Mouse (Mus musculus): ENCODE data around the gene Srcin1. TPM values are rescaled to one million over a fixed set of nuclear protein-coding genes. Genes with fewer than 3 reads are reported as not detected.

Srcin1 gene
- polyA plus RNA-seq, 1 experiment from 2014 or later = not detected

- peaks cover 18% of the 10 kb centered on the region for H3K4me1 ChIP-seq (replicated peaks)
- no peak for ATAC-seq (ENCODE audit: insufficient read depth)
- H3K4me3 ChIP-seq (replicated peaks) = no peak overlapping the region
- H3K9ac ChIP-seq = no peak overlapping the region
- no peak overlapping the region for H3K27ac ChIP-seq (replicated peaks)
- peaks cover 77% of the 10 kb centered on the region for H3K27me3 ChIP-seq
- H3K9me3 ChIP-seq (replicated peaks) = no peaks in the 10 kb centered on the region
- 25% methylated on average over 2 of the region's 2 CpGs for WGBS (ENCODE audit: insufficient replicate concordance)
- H3K4me2 ChIP-seq = no peak overlapping the region
- H3K36me3 ChIP-seq (replicated peaks) = no peaks in the 10 kb centered on the region
Observed at GRCm38 (mm10) chr11:97578286-97578685, 2.3 kb upstream of the Srcin1 start.

DNA sequence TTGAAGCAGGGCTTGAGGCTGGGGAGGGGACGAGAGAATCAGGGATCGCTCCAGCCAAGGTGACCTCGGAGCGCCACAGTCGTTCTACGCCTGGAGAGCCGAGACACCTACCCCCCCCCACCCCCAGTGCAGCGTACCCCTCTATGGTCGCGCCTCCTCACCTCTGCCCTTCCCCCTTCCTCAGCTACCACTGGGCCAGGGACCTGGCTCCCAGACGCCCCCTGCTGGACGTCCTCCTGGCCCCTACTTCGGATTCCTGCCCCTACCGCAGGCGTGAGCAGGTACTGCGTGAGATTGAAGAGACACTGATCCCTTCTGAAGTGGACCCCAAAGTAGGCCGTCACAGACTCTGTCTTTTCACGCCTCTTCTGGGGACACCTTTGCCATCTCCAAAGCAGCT, 348 bp downstream of the Srcin1 start:
- Histone ChIP-seq H3K4me1 (replicated peaks) (peaks cover 18% of the 10 kb centered on the region), H3K27ac (replicated peaks) (no peak overlapping the region), H3K27me3 (peaks cover 97% of the 10 kb centered on the region), H3K4me3 (replicated peaks) (peak overlapping the region; percentile 54), H3K9me3 (replicated peaks) (no peaks in the 10 kb centered on the region), H3K9ac (no peak overlapping the region), H3K36me3 (replicated peaks) (no peaks in the 10 kb centered on the region), H3K4me2 (peak overlapping the region; percentile 79)
- ATAC-seq (ENCODE audit: insufficient read depth) = no peak
- 0% methylated on average over 18 of the region's 18 CpGs for WGBS (ENCODE audit: insufficient replicate concordance)

GRCm38 (mm10) chr11:97575075-97575474, 911 bp downstream of the Srcin1 start:
- ATAC-seq (ENCODE audit: insufficient read depth) = no peak
- Histone ChIP-seq H3K36me3 (replicated peaks) (no peaks in the 10 kb centered on the region), H3K27ac (replicated peaks) (no peak overlapping the region), H3K27me3 (peaks cover 98% of the 10 kb centered on the region), H3K4me2 (peak overlapping the region; percentile 79), H3K4me1 (replicated peaks) (peaks cover 18% of the 10 kb centered on the region), H3K9me3 (replicated peaks) (no peaks in the 10 kb centered on the region), H3K9ac (no peak overlapping the region; the same call in 1 of the 2 replicates), H3K4me3 (replicated peaks) (peak overlapping the region; percentile 54)
- WGBS (ENCODE audit: insufficient replicate concordance) = under 1% methylated on average over 58 of the region's 62 CpGs

GRCm38 (mm10) chr11:97574551-97575051, 1.4 kb downstream of the Srcin1 start:
- Histone ChIP-seq H3K4me3 (replicated peaks) (peak overlapping the region; percentile 54), H3K36me3 (replicated peaks) (no peaks in the 10 kb centered on the region), H3K27ac (replicated peaks) (no peak overlapping the region), H3K27me3 (peaks cover 99% of the 10 kb centered on the region), H3K4me1 (replicated peaks) (peaks cover 18% of the 10 kb centered on the region), H3K9ac (no peak overlapping the region), H3K9me3 (replicated peaks) (no peaks in the 10 kb centered on the region), H3K4me2 (peak overlapping the region; percentile 79)
- no peak for ATAC-seq (ENCODE audit: insufficient read depth)
- WGBS (ENCODE audit: insufficient replicate concordance) = 1% methylated on average over 43 of the region's 43 CpGs

DNA sequence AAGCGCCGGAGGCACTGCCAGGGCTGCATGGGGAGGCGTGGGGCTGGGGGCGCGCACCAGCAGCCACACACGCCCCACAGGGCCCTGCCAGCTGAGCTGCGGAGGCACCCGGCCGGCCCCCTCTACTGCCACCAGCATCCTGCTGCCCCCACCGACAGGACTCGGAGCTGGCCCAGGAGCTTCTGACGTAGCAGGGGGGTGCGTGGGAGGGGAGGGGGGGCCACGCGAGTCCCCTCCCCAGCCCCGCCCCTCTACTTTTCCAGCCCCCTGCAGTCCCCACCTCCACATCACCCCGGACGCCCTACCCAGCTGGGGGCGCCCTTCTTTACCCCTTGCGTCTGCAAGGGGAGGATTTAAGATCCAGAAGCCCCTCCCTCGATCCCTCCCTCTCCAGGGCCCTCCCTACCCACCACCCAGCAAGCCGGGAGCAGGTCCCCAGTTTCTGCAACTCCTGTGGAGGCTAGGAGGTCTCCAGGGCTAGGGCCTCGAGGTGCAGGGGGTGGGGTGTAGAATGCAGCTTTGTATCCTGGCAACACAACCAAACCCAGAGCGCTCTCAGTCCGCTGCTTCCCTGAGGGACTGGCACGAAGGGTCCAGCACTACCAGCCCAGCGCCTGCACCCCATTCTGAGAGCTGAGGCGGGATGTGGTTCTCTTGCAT, 2.0 kb downstream of the Srcin1 start:
- ATAC-seq (ENCODE audit: insufficient read depth) = no peak
- WGBS (ENCODE audit: insufficient replicate concordance) = 3% methylated on average over 28 of the region's 28 CpGs
- peaks cover 99% of the 10 kb centered on the region for H3K27me3 ChIP-seq

DNA sequence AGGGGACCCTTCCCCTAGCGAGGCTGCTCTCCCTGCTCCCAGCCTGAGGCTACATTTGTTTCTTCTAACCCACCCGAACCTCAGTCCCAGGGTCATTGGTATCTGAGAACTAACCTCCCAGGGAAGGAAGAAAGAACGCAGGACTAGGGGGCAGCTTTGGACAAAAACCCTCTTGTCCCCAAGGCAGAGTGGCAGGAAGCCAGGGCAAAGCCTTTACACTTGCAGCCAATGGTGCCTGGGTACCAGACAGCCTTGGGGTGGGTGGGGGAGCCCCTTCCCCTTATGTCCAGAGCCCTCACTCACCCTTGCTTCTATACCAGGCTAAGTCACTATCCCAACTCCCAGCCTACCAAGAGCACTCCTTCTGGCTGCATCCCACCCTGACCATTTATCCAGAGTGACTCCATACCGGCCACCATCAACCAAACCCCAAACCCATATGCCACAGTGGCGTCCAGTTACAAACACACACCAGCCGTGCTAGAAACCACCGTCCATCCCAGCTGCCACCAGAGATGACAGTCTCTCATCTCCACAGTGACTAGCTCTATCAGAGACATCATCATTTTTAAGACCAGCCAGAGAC, 3.0 kb downstream of the Srcin1 start:
- no peak for ATAC-seq (ENCODE audit: insufficient read depth)
- H3K9me3 ChIP-seq (replicated peaks) = no peaks in the 10 kb centered on the region
- peaks cover 18% of the 10 kb centered on the region for H3K4me1 ChIP-seq (replicated peaks)
- no peaks in the 10 kb centered on the region for H3K36me3 ChIP-seq (replicated peaks)
- H3K4me3 ChIP-seq (replicated peaks) = no peak overlapping the region
- H3K4me2 ChIP-seq = no peak overlapping the region
- 20% methylated on average over 7 of the region's 7 CpGs for WGBS (ENCODE audit: insufficient replicate concordance)
- no peak overlapping the region for H3K27ac ChIP-seq (replicated peaks)
- H3K27me3 ChIP-seq = peaks cover 100% of the 10 kb centered on the region
- no peak overlapping the region for H3K9ac ChIP-seq

More for the DNA sequence above, 2.0 kb downstream of the Srcin1 start:
- Histone ChIP-seq H3K9ac (no peak overlapping the region), H3K36me3 (replicated peaks) (no peaks in the 10 kb centered on the region), H3K4me2 (peak overlapping the region; percentile 79; the same call in 1 of the 2 replicates), H3K4me1 (replicated peaks) (peaks cover 18% of the 10 kb centered on the region), H3K27ac (replicated peaks) (no peak overlapping the region), H3K4me3 (replicated peaks) (no peak overlapping the region), H3K9me3 (replicated peaks) (no peaks in the 10 kb centered on the region)

DNA sequence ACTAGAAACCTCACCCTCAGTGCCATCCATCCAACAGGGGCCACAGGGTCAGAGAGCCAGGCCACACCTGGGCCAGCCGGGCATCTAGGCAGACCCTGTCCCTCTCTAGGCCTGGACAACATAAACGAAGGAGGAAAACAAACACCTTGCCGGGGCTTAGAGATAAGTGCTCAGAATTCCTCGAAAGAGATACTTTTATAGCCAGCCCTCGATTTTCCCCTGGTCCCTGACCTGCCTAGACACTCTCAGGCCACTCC, 4.0 kb downstream of the Srcin1 start:
- Histone ChIP-seq H3K4me3 (replicated peaks) (no peak overlapping the region), H3K4me1 (replicated peaks) (peaks cover 18% of the 10 kb centered on the region), H3K4me2 (no peak overlapping the region), H3K36me3 (replicated peaks) (no peaks in the 10 kb centered on the region), H3K9ac (no peak overlapping the region), H3K9me3 (replicated peaks) (no peaks in the 10 kb centered on the region), H3K27me3 (peaks cover 100% of the 10 kb centered on the region), H3K27ac (replicated peaks) (no peak overlapping the region)
- WGBS (ENCODE audit: insufficient replicate concordance) = 15% methylated on average over 5 of the region's 5 CpGs
- no peak for ATAC-seq (ENCODE audit: insufficient read depth)

DNA sequence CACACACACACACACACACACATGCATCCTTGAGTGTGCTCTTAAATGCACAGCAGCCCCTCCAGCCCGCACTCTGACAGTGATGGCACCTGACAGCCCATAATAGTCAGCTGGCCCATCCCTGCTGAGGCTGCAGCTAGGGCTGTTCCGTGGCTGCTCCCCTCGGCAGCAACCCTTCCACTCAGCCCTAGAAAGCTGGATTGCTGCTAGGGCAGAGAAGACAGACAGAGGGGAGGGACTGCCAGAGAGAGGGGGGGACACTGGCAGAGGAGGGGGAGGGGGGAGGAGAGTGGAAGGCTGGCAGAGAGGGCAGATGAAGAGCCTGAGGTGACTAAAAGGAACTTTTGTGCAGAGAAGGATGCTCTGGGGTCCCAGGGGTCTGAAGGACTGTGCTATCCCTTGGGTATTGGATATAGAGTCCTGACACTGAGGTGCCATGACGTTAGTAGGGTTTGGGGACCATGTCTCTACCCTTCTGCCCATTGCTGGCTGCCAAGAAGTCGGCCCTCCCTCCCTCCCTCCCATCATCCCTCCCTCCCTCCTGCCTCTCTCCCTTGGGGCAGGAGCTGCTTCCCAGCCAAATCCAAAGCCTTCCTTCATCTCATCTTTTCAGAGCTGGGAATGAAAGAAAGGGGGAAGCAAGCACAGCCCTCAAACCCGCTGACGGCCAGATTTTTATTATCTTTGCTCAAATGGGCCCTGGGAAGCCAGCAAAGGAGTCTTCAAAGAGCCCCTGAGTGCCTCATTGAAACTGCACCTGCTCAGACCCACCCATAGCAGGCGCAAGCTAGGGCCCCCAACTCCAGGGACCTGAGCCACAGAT, 4.5 kb downstream of the Srcin1 start:
- Histone ChIP-seq H3K9ac (no peak overlapping the region), H3K27ac (replicated peaks) (no peak overlapping the region), H3K4me3 (replicated peaks) (no peak overlapping the region), H3K27me3 (peaks cover 100% of the 10 kb centered on the region), H3K4me1 (replicated peaks) (peaks cover 18% of the 10 kb centered on the region), H3K4me2 (no peak overlapping the region), H3K36me3 (replicated peaks) (no peaks in the 10 kb centered on the region), H3K9me3 (replicated peaks) (no peaks in the 10 kb centered on the region)
- no peak for ATAC-seq (ENCODE audit: insufficient read depth)
- WGBS (ENCODE audit: insufficient replicate concordance) = 16% methylated on average over 8 of the region's 8 CpGs

DNA sequence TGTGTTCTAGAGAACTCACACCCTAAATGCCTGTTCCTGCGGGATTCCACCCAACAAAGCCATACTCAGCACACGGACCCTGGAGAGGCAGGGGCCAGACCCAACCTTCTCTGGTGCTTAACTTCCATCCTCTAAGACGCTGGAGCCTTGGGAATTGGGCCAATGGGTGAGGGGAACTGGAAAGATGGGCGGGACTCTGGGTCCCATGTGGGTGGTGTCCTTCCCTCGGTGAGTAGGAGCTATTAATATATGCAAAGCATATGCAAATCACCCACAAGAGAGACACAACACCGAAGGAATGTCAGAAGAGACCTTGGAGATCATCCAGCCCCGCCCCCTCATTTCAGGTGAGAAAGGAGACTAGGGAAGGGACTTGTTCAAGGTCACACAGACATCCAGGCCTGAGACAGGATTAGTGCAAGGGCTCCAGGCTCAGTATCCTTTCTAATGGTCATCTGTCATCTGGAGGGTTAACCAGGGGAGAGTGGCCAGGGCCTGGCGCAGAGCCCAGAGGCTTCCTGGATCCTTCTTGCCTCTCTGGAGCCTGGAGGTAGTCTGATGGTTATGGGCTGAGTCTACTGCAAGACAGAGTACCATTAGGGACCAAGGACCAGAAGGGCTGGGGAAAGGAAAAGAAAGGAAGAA, 5.4 kb downstream of the Srcin1 start:
- Histone ChIP-seq H3K9me3 (replicated peaks) (no peaks in the 10 kb centered on the region), H3K4me3 (replicated peaks) (no peak overlapping the region), H3K27me3 (peaks cover 100% of the 10 kb centered on the region), H3K36me3 (replicated peaks) (no peaks in the 10 kb centered on the region), H3K4me2 (no peak overlapping the region), H3K9ac (no peak overlapping the region), H3K4me1 (replicated peaks) (peaks cover 15% of the 10 kb centered on the region), H3K27ac (replicated peaks) (no peak overlapping the region)
- WGBS (ENCODE audit: insufficient replicate concordance) = 17% methylated on average over 8 of the region's 8 CpGs
- no peak for ATAC-seq (ENCODE audit: insufficient read depth)

- no peak for ATAC-seq (ENCODE audit: insufficient read depth)
Observed at GRCm38 (mm10) chr11:97569806-97570205, 6.2 kb downstream of the Srcin1 start.

DNA sequence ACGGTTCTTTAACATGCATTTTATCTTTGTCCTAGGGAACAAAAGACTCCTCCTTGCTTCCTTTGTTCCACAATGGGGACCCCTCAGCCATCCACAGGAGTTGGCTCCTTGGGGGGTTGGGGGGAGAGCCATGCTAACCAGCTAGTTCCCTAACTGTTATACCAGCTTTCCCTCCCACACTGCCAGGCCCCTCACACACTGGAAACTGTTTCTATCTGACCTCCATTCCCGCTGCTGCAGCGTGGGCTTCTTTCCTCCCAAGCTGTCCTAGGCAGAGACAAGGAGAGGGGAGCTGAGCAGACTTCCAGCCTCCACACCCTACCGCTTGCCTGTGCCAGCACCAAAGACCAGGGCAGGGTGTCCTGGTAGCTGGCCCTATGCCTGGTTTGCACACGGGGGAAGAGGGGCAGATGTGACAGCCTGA, 6.7 kb downstream of the Srcin1 start:
- no peak overlapping the region for H3K27ac ChIP-seq (replicated peaks)
- H3K4me1 ChIP-seq (replicated peaks) = 0 out of 2 replicates have a peak, but pooled peaks cover 2% of the 10 kb centered on the region
- H3K9ac ChIP-seq = no peak overlapping the region
- H3K36me3 ChIP-seq (replicated peaks) = no peaks in the 10 kb centered on the region
- peaks cover 100% of the 10 kb centered on the region for H3K27me3 ChIP-seq
- H3K9me3 ChIP-seq (replicated peaks) = no peaks in the 10 kb centered on the region
- H3K4me3 ChIP-seq (replicated peaks) = no peak overlapping the region
- WGBS (ENCODE audit: insufficient replicate concordance) = 33% methylated on average over 5 of the region's 5 CpGs
- H3K4me2 ChIP-seq = no peak overlapping the region
- no peak for ATAC-seq (ENCODE audit: insufficient read depth)

More at GRCm38 (mm10) chr11:97569806-97570205, 6.2 kb downstream of the Srcin1 start:
- Histone ChIP-seq H3K4me2 (no peak overlapping the region), H3K9me3 (replicated peaks) (no peaks in the 10 kb centered on the region), H3K4me3 (replicated peaks) (no peak overlapping the region), H3K4me1 (replicated peaks) (peaks cover 7% of the 10 kb centered on the region), H3K9ac (no peak overlapping the region), H3K36me3 (replicated peaks) (no peaks in the 10 kb centered on the region), H3K27me3 (peaks cover 100% of the 10 kb centered on the region), H3K27ac (replicated peaks) (no peak overlapping the region)
- 29% methylated on average over 3 of the region's 3 CpGs for WGBS (ENCODE audit: insufficient replicate concordance)

Measured in liver, embryonic 15.5 days (tissue).